ENCODE assay signal across 13 mouse cellular contexts in genomic region chr8:84170096-84170495, GRCm38 (mm10). TPM values are rescaled to one million over a fixed set of nuclear protein-coding genes. Genes with fewer than 3 reads are reported as not detected.
"Had no signal": no experiment of that assay in that cellular context is flagged by ENCODE, and none has a peak within 500 bp of the region (broad histone marks: within the 10 kb centered on the region; RNA-seq: fewer than 3 reads in every experiment).

No protein-coding gene starts in this region.

- DNase-seq: lung, adult 2 months; lung, postnatal 14 days; lung, postnatal 36 days; retina, postnatal 1 day; right cerebral cortex, adult 18-20 months; right cerebral cortex, postnatal 25 days; right cerebral cortex, postnatal 4 days; spleen, adult 18-20 months; thymus, adult 18-20 months; thymus, postnatal 14 days; thymus, postnatal 36 days had no signal

RNA-seq across cellular contexts. Expression of gene Nanos3, which starts 14.9 kb away (rescaled TPM):
- total RNA-seq: monocyte, adult 5-6 weeks had no signal

RNA-seq across cellular contexts. Expression of gene Podnl1, which starts 44.3 kb away (rescaled TPM):
- total RNA-seq: megakaryocyte progenitor cell, adult 5-6 weeks had no signal
